9 mouse cellular contexts compared by ENCODE assay signal in the genomic region with DNA sequence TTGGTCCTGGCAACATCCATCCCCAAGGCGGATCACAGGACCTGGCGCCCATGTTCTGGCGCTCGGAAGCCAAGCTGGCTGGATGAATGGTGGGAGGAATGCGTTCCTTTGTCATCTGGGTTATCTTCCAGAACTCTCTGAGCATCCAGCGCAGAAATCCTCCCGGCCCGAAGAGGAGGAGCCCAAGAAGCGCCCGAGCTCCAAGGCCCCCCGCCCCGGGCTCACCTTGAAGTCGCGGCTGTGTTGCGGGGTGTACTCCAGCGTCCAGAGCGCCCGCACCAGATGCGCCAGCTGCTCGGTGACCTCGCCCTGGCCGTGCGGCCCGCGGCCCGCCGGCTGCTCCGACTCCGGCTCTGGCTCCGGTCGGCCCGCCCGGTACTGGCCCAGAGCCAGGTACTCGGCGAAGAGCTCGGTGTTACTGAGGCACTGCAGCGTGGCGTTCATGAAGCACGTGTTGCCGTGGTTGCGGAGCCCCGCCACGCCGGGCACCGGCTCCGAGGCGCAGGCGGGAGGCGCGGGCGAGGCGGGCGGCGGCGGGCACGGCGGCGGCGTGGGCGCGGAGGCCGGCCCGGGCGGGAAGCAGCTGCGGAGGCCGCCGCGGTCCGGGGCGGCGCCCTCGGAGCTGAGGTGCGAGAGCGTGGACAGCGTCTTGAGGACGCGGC. TPM values are rescaled to one million over a fixed set of nuclear protein-coding genes. Genes with fewer than 3 reads are reported as not detected.
DNase-seq lines count a peak whose midpoint lies in the region; ATAC-seq and TF ChIP-seq lines count a peak whose summit lies in the region.
"Had no signal": no experiment of that assay in that cellular context is flagged by ENCODE, and none has a peak within 500 bp of the region (broad histone marks: within the 10 kb centered on the region; RNA-seq: fewer than 3 reads in every experiment).

No protein-coding gene starts in this region.

- intact Hi-C loops in heart, postnatal 14 days (cut with DNase I) = no loop called here

- H3K27me3 ChIP-seq in forebrain, embryonic 12.5 days = 0 out of 2 replicates have a peak, but pooled peaks cover 5% of the 10 kb centered on the region
- H3K27me3 ChIP-seq in lung, embryonic 16.5 days (ENCODE audit: control insufficient read depth, insufficient read depth, low read depth, low read length) = no peaks in the 10 kb centered on the region; the same call in 1 of the 2 replicates

- no peaks in the 10 kb centered on the region for H3K36me3 ChIP-seq in ES-E14 (ENCODE audit: control insufficient read depth, insufficient read depth, low read length, poor library complexity, severe bottlenecking)
- H3K36me3 ChIP-seq in forebrain, embryonic 12.5 days (replicated peaks) = no peaks in the 10 kb centered on the region
- H3K36me3 ChIP-seq in lung, embryonic 16.5 days (ENCODE audit: control insufficient read depth, insufficient read depth, low read length) = no peaks in the 10 kb centered on the region

- H3K4me3 ChIP-seq in ES-E14 (ENCODE audit: insufficient read depth in 1 of 2, low read depth in 1 of 2, low read length in 2 of 2, poor library complexity in 1 of 2, severe bottlenecking in 1 of 2) = peak overlapping the region; percentile 73 to 94
- peak overlapping the region; percentile 90 for H3K4me3 ChIP-seq in forebrain, embryonic 12.5 days (replicated peaks)
- peak overlapping the region; percentile 87 for H3K4me3 ChIP-seq in lung, embryonic 16.5 days (ENCODE audit: low read length)

- H3K9me3 ChIP-seq in ES-E14 (ENCODE audit: control insufficient read depth, insufficient read depth, low read depth, low read length) = no peaks in the 10 kb centered on the region
- no peaks in the 10 kb centered on the region for H3K9me3 ChIP-seq in forebrain, embryonic 12.5 days
- no peaks in the 10 kb centered on the region for H3K9me3 ChIP-seq in lung, embryonic 16.5 days (ENCODE audit: control insufficient read depth, low read length)

- WGBS in forebrain, embryonic 12.5 days = under 1% methylated on average over 73 of the region's 77 CpGs
- under 1% methylated on average over 56 of the region's 77 CpGs for WGBS in lung, embryonic 16.5 days

- peak overlapping the region; percentile 97 for H3K4me2 ChIP-seq in forebrain, embryonic 12.5 days
- H3K4me2 ChIP-seq in lung, embryonic 16.5 days (ENCODE audit: low read depth, low read length) = peak overlapping the region; percentile 91

- H3K9ac ChIP-seq in ES-E14 (ENCODE audit: insufficient read depth, low read depth, low read length, poor library complexity, severe bottlenecking) = peak overlapping the region; percentile 88
- peak overlapping the region; percentile 83 for H3K9ac ChIP-seq in forebrain, embryonic 12.5 days
- peak overlapping the region; percentile 74 for H3K9ac ChIP-seq in lung, embryonic 16.5 days (ENCODE audit: low read length)

- peak; percentile 48 for ATAC-seq in forebrain, embryonic 12.5 days (ENCODE audit: low FRiP score)
- peak; percentile 37 for ATAC-seq in lung, embryonic 16.5 days (ENCODE audit: low read depth)

- no peak overlapping the region for H3K27ac ChIP-seq in ES-E14 (ENCODE audit: insufficient read depth, low read depth, low read length, poor library complexity, severe bottlenecking)
- H3K27ac ChIP-seq in forebrain, embryonic 12.5 days = peak overlapping the region; percentile 92
- H3K27ac ChIP-seq in lung, embryonic 16.5 days (ENCODE audit: low read length) = peak overlapping the region; percentile 36; the same call in 1 of the 2 replicates

- no peak for DNase-seq in ES-E14 (ENCODE audit: low read depth, low spot score)
- peak; percentile 26 for DNase-seq in c-Kit-positive CD71-positive TER-119-positive erythroid progenitor cells, embryonic 14.5 days (ENCODE audit: low spot score)
- peak; percentile 54 to 66 for DNase-seq in heart, postnatal 14 days
- peak; percentile 18 to 55 for DNase-seq in layer of hippocampus, adult 18-20 months (ENCODE audit: low spot score in 2 of 2)
- DNase-seq in ovary, postnatal 10 days (ENCODE audit: low spot score) = peak; percentile 10
- peak; percentile 53 for DNase-seq in thymus, postnatal 4 days

- in situ Hi-C loops in ES-E14 (cut with MboI; ENCODE audit: low sequenced_read_pairs in 2 of 2, unreplicated experiment in 2 of 2) = no loop called here

- no peaks in the 10 kb centered on the region for H3K4me1 ChIP-seq in ES-E14 (ENCODE audit: control insufficient read depth in 2 of 2, insufficient read depth in 2 of 2, low read length in 2 of 2, poor library complexity in 1 of 2)
- H3K4me1 ChIP-seq in forebrain, embryonic 12.5 days = peaks cover 42% of the 10 kb centered on the region
- peaks cover 10% of the 10 kb centered on the region for H3K4me1 ChIP-seq in lung, embryonic 16.5 days (replicated peaks; ENCODE audit: control insufficient read depth, insufficient read depth, low read length)

TF ChIP-seq in ES-E14, 5 proteins besides CTCF, POLR2A, EP300 and RAD21:
- TF ChIP-seq MAFK (IDR thresholded peaks at IDR 0.05; ENCODE audit: insufficient read depth, low read depth, low read length) = no peak
- no peak for TF ChIP-seq CHD2 (IDR thresholded peaks at IDR 0.05; ENCODE audit: low read depth, low read length)
- no peak for TF ChIP-seq ZC3H11A (IDR thresholded peaks at IDR 0.05; ENCODE audit: borderline replicate concordance, low read depth, low read length)
- TF ChIP-seq ZNF384 (IDR thresholded peaks at IDR 0.05; ENCODE audit: low read depth, low read length) = no peak
- no peak for TF ChIP-seq HCFC1 (IDR thresholded peaks at IDR 0.05; ENCODE audit: borderline replicate concordance, insufficient read depth, low read length)

RNA-seq across cellular contexts. Expression of a gene that starts 0.5 kb away (rescaled TPM):
- total RNA-seq in ES-E14 (2012; rRNA removed) = 17.1 and 22.1 TPM in 2 replicates
- 4.4 and 4.5 TPM in 2 replicates for polyA plus RNA-seq in forebrain, embryonic 12.5 days (2016; fragmentation: Nextera tagmentation; extraction: Ambion mirVana)
- 1 to 10 TPM; 8.5 to 9.0 TPM for total RNA-seq in heart, postnatal 14 days (2021)
- 10 to 100 TPM; 71.0 to 73.7 TPM for total RNA-seq in layer of hippocampus, adult 18-20 months (2021)
- 1.7 and 2.0 TPM in 2 replicates for polyA plus RNA-seq in lung, embryonic 16.5 days (2015; fragmentation: Nextera tagmentation; extraction: Ambion mirVana)

RNA-seq across cellular contexts. Expression of a gene that starts 27.7 kb away (rescaled TPM):
- not detected in 2 replicates for total RNA-seq in ES-E14 (2012; rRNA removed)
- polyA plus RNA-seq in forebrain, embryonic 12.5 days (2016; fragmentation: Nextera tagmentation; extraction: Ambion mirVana) = not detected in 2 replicates
- total RNA-seq in heart, postnatal 14 days (2021) = under 1 TPM in 1 of 2 experiments, not detected in 1; 0.17 TPM
- total RNA-seq in layer of hippocampus, adult 18-20 months (2021) = under 1 TPM; 0.10 to 0.30 TPM
- 11.5 and 13.9 TPM in 2 replicates for polyA plus RNA-seq in lung, embryonic 16.5 days (2015; fragmentation: Nextera tagmentation; extraction: Ambion mirVana)
- total RNA-seq: hematopoietic stem cell, adult 5-6 weeks had no signal
